Mouse (Mus musculus): ENCODE measurements at regions not wholly inside any gene's neighbourhood (a gene's known extent, or its start where the extent isn't known, plus 50 kb on each side); places are given as distances from the start of the nearest gene placed in this dataset.

DNA sequence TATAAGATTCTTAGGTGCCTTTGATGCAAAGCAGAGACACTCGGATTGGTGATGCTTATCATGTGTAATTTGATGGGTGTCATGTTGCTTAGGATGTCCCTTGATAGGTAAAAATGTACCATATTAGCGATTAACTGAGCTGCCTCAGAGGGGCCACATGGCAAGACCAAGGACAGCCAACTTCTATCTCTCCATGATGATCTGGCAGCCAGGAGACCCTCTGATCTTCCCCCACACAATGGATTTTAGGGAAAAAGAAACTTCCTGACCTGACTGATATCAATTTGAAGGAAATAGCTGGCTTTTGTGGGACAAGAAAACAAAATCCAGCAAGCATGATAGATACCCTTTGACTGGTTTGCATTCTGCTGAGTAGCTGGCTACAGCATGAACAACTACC is 1308.9 kb upstream of the A1bg start:
- TF ChIP-seq POLR2A (IDR thresholded peaks at IDR 0.05; ENCODE audit: insufficient read length, low read depth) (no peak), USF1 (IDR thresholded peaks at IDR 0.05; ENCODE audit: low read depth) (no peak), MYOG (IDR thresholded peaks at IDR 0.05; ENCODE audit: control insufficient read depth in 1 of 3, insufficient read depth in 1 of 3, insufficient read length in 2 of 3, low read depth in 2 of 3) (no peak), TCF12 (IDR thresholded peaks at IDR 0.05; ENCODE audit: insufficient read depth, poor library complexity, severe bottlenecking) (no peak), MYOD1 (IDR thresholded peaks at IDR 0.05; ENCODE audit: control insufficient read depth in 1 of 3, insufficient read length in 2 of 3, low read depth in 2 of 3) (no peak)
- no peak overlapping the region for H3ac ChIP-seq (ENCODE audit: control insufficient read depth, insufficient read length)
- H3K27me3 ChIP-seq (ENCODE audit: control insufficient read depth, insufficient read depth, insufficient read length) = no peaks in the 10 kb centered on the region
- no peak overlapping the region for H3K4me2 ChIP-seq (ENCODE audit: low read depth)
- H3K36me3 ChIP-seq (ENCODE audit: control insufficient read depth, insufficient read depth) = peaks cover 22% of the 10 kb centered on the region
- no peak overlapping the region for H3K4me3 ChIP-seq
- H3K79me2 ChIP-seq (ENCODE audit: control insufficient read depth, insufficient read depth) = no peaks in the 10 kb centered on the region

DNA sequence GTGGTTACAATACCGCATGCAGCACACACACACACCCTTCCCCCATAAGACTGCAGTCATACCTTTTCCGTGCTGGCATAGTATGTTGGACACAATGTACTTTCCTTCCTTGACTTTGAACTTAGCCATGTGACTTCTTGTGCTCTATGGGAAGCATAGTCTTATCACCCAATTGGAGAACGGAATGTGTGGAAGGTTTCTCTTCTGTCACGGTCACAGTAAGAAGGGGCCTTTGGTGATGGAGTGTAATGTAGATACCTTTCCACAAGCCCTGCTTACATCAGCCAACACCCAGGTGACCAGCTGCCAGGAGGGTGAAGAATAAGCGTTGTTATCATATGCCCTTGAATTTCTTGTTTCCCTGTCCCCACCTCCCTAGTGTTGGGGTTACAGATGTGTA is 1308.0 kb upstream of the A1bg start:
- Histone ChIP-seq H3K36me3 (ENCODE audit: control insufficient read depth, insufficient read depth) (peaks cover 22% of the 10 kb centered on the region), H3K4me2 (ENCODE audit: low read depth) (no peak overlapping the region), H3K27me3 (ENCODE audit: control insufficient read depth, insufficient read depth, insufficient read length) (no peaks in the 10 kb centered on the region), H3K4me3 (no peak overlapping the region), H3ac (ENCODE audit: control insufficient read depth, insufficient read length) (no peak overlapping the region), H3K79me2 (ENCODE audit: control insufficient read depth, insufficient read depth) (no peaks in the 10 kb centered on the region)
- TF ChIP-seq MAX (IDR thresholded peaks at IDR 0.05; ENCODE audit: low read depth) = no peak
- TF ChIP-seq POLR2AphosphoS2 (IDR thresholded peaks at IDR 0.05; ENCODE audit: insufficient read length, low read depth) = no peak
- TF ChIP-seq E2F4 (IDR thresholded peaks at IDR 0.05; ENCODE audit: insufficient read depth) = no peak
- no peak for TF ChIP-seq CEBPB (IDR thresholded peaks at IDR 0.05; ENCODE audit: insufficient read depth, poor library complexity, severe bottlenecking)
- TF ChIP-seq POLR2A (IDR thresholded peaks at IDR 0.05; ENCODE audit: insufficient read length, low read depth) = no peak
- TF ChIP-seq REST (IDR thresholded peaks at IDR 0.05; ENCODE audit: insufficient read depth, insufficient read length) = no peak
- no peak for TF ChIP-seq USF1 (IDR thresholded peaks at IDR 0.05; ENCODE audit: low read depth)
- TF ChIP-seq TCF12 (IDR thresholded peaks at IDR 0.05; ENCODE audit: insufficient read depth, poor library complexity, severe bottlenecking) = no peak
- TF ChIP-seq TCF3 (IDR thresholded peaks at IDR 0.05; ENCODE audit: insufficient read length, low read depth) = no peak

DNA sequence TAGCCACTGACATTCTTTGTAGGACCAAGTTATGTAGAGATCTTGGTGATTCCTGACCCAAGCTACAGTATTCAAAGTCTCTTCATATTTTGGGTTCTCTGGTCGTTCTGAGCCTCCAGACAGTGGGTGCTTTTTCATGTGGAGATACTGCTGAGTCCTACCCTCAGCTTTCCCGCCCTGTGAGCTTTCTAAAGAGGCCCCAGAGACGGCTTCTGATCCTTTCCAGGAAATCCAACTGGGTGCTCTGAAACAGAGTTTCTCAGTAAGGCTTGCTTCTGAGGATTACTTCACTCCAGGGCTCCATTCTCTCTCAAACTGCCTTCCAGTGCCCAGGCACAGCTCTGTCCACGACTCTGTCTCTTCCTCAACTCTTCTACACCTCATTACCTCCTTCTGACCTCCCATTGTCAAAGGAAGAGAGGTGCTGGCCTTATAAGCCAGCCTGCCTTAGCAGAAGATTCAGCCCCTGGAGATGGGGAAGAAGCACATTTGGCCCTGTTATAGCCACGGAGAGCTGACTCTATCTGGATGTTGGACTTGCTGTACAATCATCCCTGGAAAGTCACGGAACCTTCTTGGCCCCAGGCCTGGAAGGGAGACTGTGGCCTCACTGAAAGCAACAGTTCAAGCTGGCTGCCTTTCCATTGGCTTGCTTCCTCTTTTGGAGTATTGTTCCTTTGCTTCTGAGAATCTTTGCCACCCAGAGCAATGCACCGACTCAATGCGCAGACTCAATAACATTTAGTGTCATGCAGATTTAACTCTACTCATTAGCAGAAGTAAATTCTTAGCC is 1306.9 kb upstream of the A1bg start:
- no peak for TF ChIP-seq MYOG (IDR thresholded peaks at IDR 0.05; ENCODE audit: control insufficient read depth in 1 of 3, insufficient read depth in 1 of 3, insufficient read length in 2 of 3, low read depth in 2 of 3)
- no peak for TF ChIP-seq CEBPB (IDR thresholded peaks at IDR 0.05; ENCODE audit: insufficient read depth, poor library complexity, severe bottlenecking)
- no peak for TF ChIP-seq USF1 (IDR thresholded peaks at IDR 0.05; ENCODE audit: low read depth)
- TF ChIP-seq E2F4 (IDR thresholded peaks at IDR 0.05; ENCODE audit: insufficient read depth) = no peak
- TF ChIP-seq POLR2AphosphoS2 (IDR thresholded peaks at IDR 0.05; ENCODE audit: insufficient read length, low read depth) = no peak
- no peak for TF ChIP-seq TCF12 (IDR thresholded peaks at IDR 0.05; ENCODE audit: insufficient read depth, poor library complexity, severe bottlenecking)
- TF ChIP-seq POLR2A (IDR thresholded peaks at IDR 0.05; ENCODE audit: insufficient read length, low read depth) = no peak
- TF ChIP-seq TCF3 (IDR thresholded peaks at IDR 0.05; ENCODE audit: insufficient read length, low read depth) = no peak
- no peak for TF ChIP-seq SRF (IDR thresholded peaks at IDR 0.05; ENCODE audit: control insufficient read depth, insufficient read length, low read depth)
- TF ChIP-seq MYOD1 (IDR thresholded peaks at IDR 0.05; ENCODE audit: control insufficient read depth in 1 of 3, insufficient read length in 2 of 3, low read depth in 2 of 3) = no peak
- no peak for TF ChIP-seq MAX (IDR thresholded peaks at IDR 0.05; ENCODE audit: low read depth)
- TF ChIP-seq REST (IDR thresholded peaks at IDR 0.05; ENCODE audit: insufficient read depth, insufficient read length) = no peak
- H3K4me3 ChIP-seq = no peak overlapping the region

DNA sequence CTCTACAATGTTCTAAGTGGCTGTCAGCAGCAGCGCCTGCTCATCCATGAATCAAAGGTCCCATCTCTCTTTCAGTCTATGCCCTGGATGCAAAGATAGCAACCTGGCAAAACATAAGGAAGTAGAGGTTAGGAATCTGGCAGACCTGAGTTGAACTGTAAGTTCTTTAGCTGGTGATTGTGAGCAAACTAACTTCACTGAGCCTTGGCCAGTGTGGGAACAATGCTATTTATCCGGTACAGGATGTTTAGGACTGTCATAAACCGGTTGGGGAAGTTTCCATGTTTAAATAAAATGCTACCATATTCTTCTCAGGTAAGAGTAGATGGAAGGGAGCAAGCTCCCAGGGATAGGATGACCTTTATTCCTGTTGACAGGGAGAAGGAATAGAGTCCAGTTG is 1306.2 kb upstream of the A1bg start:
- H3K79me2 ChIP-seq (ENCODE audit: control insufficient read depth, insufficient read depth) = peaks cover 8% of the 10 kb centered on the region

More for the DNA sequence above, 1306.9 kb upstream of the A1bg start:
- Histone ChIP-seq H3K27me3 (ENCODE audit: control insufficient read depth, insufficient read depth, insufficient read length) (no peaks in the 10 kb centered on the region), H3ac (ENCODE audit: control insufficient read depth, insufficient read length) (no peak overlapping the region), H3K36me3 (ENCODE audit: control insufficient read depth, insufficient read depth) (peaks cover 19% of the 10 kb centered on the region), H3K79me2 (ENCODE audit: control insufficient read depth, insufficient read depth) (peaks cover 1% of the 10 kb centered on the region), H3K4me2 (ENCODE audit: low read depth) (no peak overlapping the region)

DNA sequence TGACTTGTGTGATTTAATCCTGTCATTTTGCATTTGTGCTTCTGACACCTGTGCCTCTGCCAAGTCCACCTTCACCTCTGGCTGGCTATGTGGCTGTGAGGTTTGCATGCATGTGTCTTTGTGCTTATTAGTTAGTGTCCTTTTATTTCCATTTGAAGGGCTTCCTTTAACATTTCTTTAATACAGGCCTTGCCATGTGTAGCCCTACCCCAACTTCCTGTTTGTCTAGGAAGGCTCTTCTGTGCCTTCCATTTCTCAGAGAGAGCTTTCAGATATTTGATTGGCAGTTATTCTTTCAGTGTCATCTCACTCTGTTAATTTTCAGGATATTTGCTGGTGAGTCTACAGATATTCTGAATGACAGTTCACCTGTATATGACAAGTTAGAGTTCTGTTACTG is 1302.0 kb upstream of the A1bg start:
- no peak for TF ChIP-seq USF1 (IDR thresholded peaks at IDR 0.05; ENCODE audit: low read depth)
- TF ChIP-seq MAX (IDR thresholded peaks at IDR 0.05; ENCODE audit: low read depth) = no peak
- TF ChIP-seq MYOD1 (IDR thresholded peaks at IDR 0.05; ENCODE audit: control insufficient read depth in 1 of 3, insufficient read length in 2 of 3, low read depth in 2 of 3) = no peak
- no peak for TF ChIP-seq CEBPB (IDR thresholded peaks at IDR 0.05; ENCODE audit: insufficient read depth, poor library complexity, severe bottlenecking)
- TF ChIP-seq MYOG (IDR thresholded peaks at IDR 0.05; ENCODE audit: control insufficient read depth in 1 of 3, insufficient read depth in 1 of 3, insufficient read length in 2 of 3, low read depth in 2 of 3) = no peak
- TF ChIP-seq SRF (IDR thresholded peaks at IDR 0.05; ENCODE audit: control insufficient read depth, insufficient read length, low read depth) = no peak
- no peak for TF ChIP-seq TCF12 (IDR thresholded peaks at IDR 0.05; ENCODE audit: insufficient read depth, poor library complexity, severe bottlenecking)
- no peak for TF ChIP-seq TCF3 (IDR thresholded peaks at IDR 0.05; ENCODE audit: insufficient read length, low read depth)
- TF ChIP-seq E2F4 (IDR thresholded peaks at IDR 0.05; ENCODE audit: insufficient read depth) = no peak
- no peak for TF ChIP-seq POLR2AphosphoS2 (IDR thresholded peaks at IDR 0.05; ENCODE audit: insufficient read length, low read depth)
- TF ChIP-seq REST (IDR thresholded peaks at IDR 0.05; ENCODE audit: insufficient read depth, insufficient read length) = no peak
- no peak for TF ChIP-seq POLR2A (IDR thresholded peaks at IDR 0.05; ENCODE audit: insufficient read length, low read depth)
- H3K27me3 ChIP-seq (ENCODE audit: control insufficient read depth, insufficient read depth, insufficient read length) = no peaks in the 10 kb centered on the region
- H3K4me2 ChIP-seq (ENCODE audit: low read depth) = no peak overlapping the region
- no peak overlapping the region for H3ac ChIP-seq (ENCODE audit: control insufficient read depth, insufficient read length)
- H3K4me3 ChIP-seq = no peak overlapping the region
- peaks cover 10% of the 10 kb centered on the region for H3K79me2 ChIP-seq (ENCODE audit: control insufficient read depth, insufficient read depth)
- H3K36me3 ChIP-seq (ENCODE audit: control insufficient read depth, insufficient read depth) = peaks cover 10% of the 10 kb centered on the region

More for the DNA sequence above, 1306.2 kb upstream of the A1bg start:
- Histone ChIP-seq H3K27me3 (ENCODE audit: control insufficient read depth, insufficient read depth, insufficient read length) (no peaks in the 10 kb centered on the region), H3K4me2 (ENCODE audit: low read depth) (no peak overlapping the region), H3ac (ENCODE audit: control insufficient read depth, insufficient read length) (no peak overlapping the region), H3K36me3 (ENCODE audit: control insufficient read depth, insufficient read depth) (peaks cover 19% of the 10 kb centered on the region), H3K4me3 (no peak overlapping the region)
- no peak for TF ChIP-seq POLR2A (IDR thresholded peaks at IDR 0.05; ENCODE audit: insufficient read length, low read depth)
- TF ChIP-seq MYOD1 (IDR thresholded peaks at IDR 0.05; ENCODE audit: control insufficient read depth in 1 of 3, insufficient read length in 2 of 3, low read depth in 2 of 3) = no peak
- TF ChIP-seq MAX (IDR thresholded peaks at IDR 0.05; ENCODE audit: low read depth) = no peak
- no peak for TF ChIP-seq E2F4 (IDR thresholded peaks at IDR 0.05; ENCODE audit: insufficient read depth)
- no peak for TF ChIP-seq CEBPB (IDR thresholded peaks at IDR 0.05; ENCODE audit: insufficient read depth, poor library complexity, severe bottlenecking)
- TF ChIP-seq SRF (IDR thresholded peaks at IDR 0.05; ENCODE audit: control insufficient read depth, insufficient read length, low read depth) = no peak
- no peak for TF ChIP-seq USF1 (IDR thresholded peaks at IDR 0.05; ENCODE audit: low read depth)
- no peak for TF ChIP-seq MYOG (IDR thresholded peaks at IDR 0.05; ENCODE audit: control insufficient read depth in 1 of 3, insufficient read depth in 1 of 3, insufficient read length in 2 of 3, low read depth in 2 of 3)
